Mouse (Mus musculus) brain, embryonic 14.5 days (tissue): ENCODE data around the gene Patz1.

Source experiments
- CTCF ChIP-seq: fragments of 200-500 bp; IDR thresholded peaks from 2 replicates; pipeline ENCODE4 v1.5.1; 2012; ENCODE audit warnings: inconsistent platforms, mild to moderate bottlenecking, moderate library complexity, borderline replicate concordance; ENCODE audit not compliant: insufficient read depth, insufficient read length; ENCODE audit errors: extremely low read depth
- POLR2A ChIP-seq: fragments of 200-500 bp; IDR thresholded peaks from 2 replicates; pipeline ENCODE4 v1.6.1; 2012; ENCODE audit warnings: mild to moderate bottlenecking, inconsistent platforms, borderline replicate concordance; ENCODE audit not compliant: poor library complexity, insufficient read depth, insufficient read length, severe bottlenecking; ENCODE audit errors: extremely low read depth

- no peak for TF ChIP-seq CTCF
- no peak for TF ChIP-seq POLR2A
Observed at GRCm38 (mm10) chr11:3287921-3288320, 753 bp upstream of the Patz1 start.
